Mouse (Mus musculus) adipocyte (in vitro differentiated cells): Measurements from ENCODE around the gene Thada.

Experiments
- DNase-seq: peaks from one replicate; pipeline ENCODE4 v3.0.0-alpha.2; 2016; ENCODE audit warnings: low spot score

Gene Thada

GRCm38 (mm10) chr17:84145826-84146287, 320.1 kb downstream of the Thada start:
- no peak for DNase-seq

GRCm38 (mm10) chr17:84144762-84145599, 321.0 kb downstream of the Thada start:
- no peak for DNase-seq

- no peak for DNase-seq
Observed at GRCm38 (mm10) chr17:84144130-84144529, 321.9 kb downstream of the Thada start.

GRCm38 (mm10) chr17:84143219-84143844, 322.7 kb downstream of the Thada start:
- no peak for DNase-seq

- no peak for DNase-seq
Observed at GRCm38 (mm10) chr17:84141691-84142090, 324.3 kb downstream of the Thada start.

GRCm38 (mm10) chr17:84140822-84141507, 325.0 kb downstream of the Thada start:
- no peak for DNase-seq
